Mouse (Mus musculus): ENCODE results near the gene Gm5114. TPM values are rescaled to one million over a fixed set of nuclear protein-coding genes. Genes with fewer than 3 reads are reported as not detected.
A peak's percentile ranks its signal among the peaks of the same experiment; 100 is the strongest.
"Not testable (repeated sequence)": the region's sequence is repeated elsewhere in the genome, so short reads cannot be mapped to it uniquely, and the experiment has no call there.

Gm5114 gene
- polyA plus RNA-seq (2016; fragmentation: Nextera tagmentation; extraction: Ambion mirVana): not detected in 2 replicates

- H3K4me2 ChIP-seq; H3K36me3 ChIP-seq; H3K4me3 ChIP-seq; H3K9ac ChIP-seq; H3K4me1 ChIP-seq (replicated peaks); H3K27ac ChIP-seq (ENCODE audit: poor library complexity, severe bottlenecking); ATAC-seq (ENCODE audit: insufficient number of reproducible peaks, low FRiP score); H3K9me3 ChIP-seq (replicated peaks); H3K27me3 ChIP-seq (replicated peaks): not testable (repeated sequence)
- WGBS: 51% methylated on average over 1 of the region's 1 CpGs
Observed at GRCm38 (mm10) chr7:39413060-39413459, at the start of gene Gm5114. TSS of gene Gm5114 (minus strand) at chr7:39413160.

DNA sequence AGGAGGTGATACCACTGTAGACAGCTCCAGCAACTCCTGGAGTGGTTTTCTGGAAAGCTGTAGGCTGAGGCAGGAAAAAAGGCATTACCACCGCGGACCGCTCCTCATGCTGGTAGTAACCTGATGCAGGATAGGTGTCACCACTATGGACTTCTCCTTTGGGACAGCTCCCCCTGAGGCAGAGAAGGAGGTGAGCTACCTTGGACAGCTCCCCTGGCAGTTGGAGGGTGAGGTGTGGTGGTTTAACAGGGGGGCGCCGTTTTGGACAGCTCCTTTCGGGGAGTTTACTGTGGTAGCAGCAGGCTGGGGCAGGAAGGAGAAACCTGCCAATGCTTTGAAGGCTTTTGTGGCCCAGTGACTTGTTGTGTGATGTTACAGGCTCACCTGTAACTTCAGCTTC lies 42.8 kb upstream of the Gm5114 start:
- ATAC-seq (ENCODE audit: insufficient number of reproducible peaks, low FRiP score): no peak
- no peak overlapping the region for H3K4me2 ChIP-seq
- H3K9me3 ChIP-seq (replicated peaks): no peaks in the 10 kb centered on the region
- H3K4me1 ChIP-seq (replicated peaks): no peaks in the 10 kb centered on the region
- WGBS: 14% methylated on average over 6 of the region's 6 CpGs
- H3K36me3 ChIP-seq: peaks cover 3% of the 10 kb centered on the region; the same call in 1 of the 2 replicates
- no peak overlapping the region for H3K4me3 ChIP-seq
- H3K27ac ChIP-seq (ENCODE audit: poor library complexity, severe bottlenecking): no peak overlapping the region
- H3K27me3 ChIP-seq (replicated peaks): no peaks in the 10 kb centered on the region
- H3K9ac ChIP-seq: no peak overlapping the region

DNA sequence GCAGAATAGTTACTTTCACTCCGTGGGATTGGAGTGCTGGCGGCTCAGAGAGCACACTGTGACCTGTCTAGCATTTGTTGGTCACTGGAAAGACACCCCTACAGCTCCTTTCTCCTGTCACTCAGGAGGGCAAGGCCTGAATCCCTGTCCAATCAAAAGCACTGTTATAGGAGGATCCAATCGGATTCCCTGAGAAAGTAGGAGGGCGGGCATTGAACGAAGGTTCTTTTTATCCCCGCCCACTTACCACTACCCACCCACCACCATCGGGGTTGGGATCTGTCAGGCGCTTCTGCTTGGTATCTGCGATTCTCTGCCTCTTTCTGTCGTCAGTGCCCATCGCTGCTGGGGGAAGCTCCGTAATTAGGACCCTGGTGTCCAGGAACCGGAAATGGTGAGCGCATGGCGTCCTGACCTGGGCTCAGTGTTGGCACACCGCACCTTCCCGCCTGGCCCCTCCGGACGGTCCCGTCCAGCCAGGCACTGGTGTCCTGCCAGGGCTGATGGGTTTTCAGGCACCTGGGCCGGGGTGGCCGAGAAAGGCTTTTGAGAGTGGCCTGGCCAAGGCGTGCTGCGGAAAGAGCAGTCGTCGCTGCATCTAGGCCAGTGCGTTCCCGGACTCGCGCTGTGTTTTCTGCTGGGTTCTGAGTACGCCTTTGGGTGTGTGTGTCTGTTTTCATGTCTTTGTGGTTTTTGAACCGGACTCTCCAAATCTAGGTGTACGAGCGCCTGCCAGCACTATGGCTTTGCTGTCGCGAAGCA lies 36.5 kb upstream of the Gm5114 start:
- H3K9ac ChIP-seq: peak overlapping the region; percentile 82
- no peaks in the 10 kb centered on the region for H3K9me3 ChIP-seq (replicated peaks)
- H3K27ac ChIP-seq (ENCODE audit: poor library complexity, severe bottlenecking): no peak overlapping the region
- peak; percentile 98 for ATAC-seq (ENCODE audit: insufficient number of reproducible peaks, low FRiP score)
- H3K4me2 ChIP-seq: peak overlapping the region; percentile 75
- 1% methylated on average over 36 of the region's 36 CpGs for WGBS
- H3K4me3 ChIP-seq: peak overlapping the region; percentile 86
- H3K27me3 ChIP-seq (replicated peaks): peaks cover 6% of the 10 kb centered on the region
- no peaks in the 10 kb centered on the region for H3K36me3 ChIP-seq
- H3K4me1 ChIP-seq (replicated peaks): peaks cover 6% of the 10 kb centered on the region

- peak overlapping the region; percentile 86 for H3K4me3 ChIP-seq
- no peak for ATAC-seq (ENCODE audit: insufficient number of reproducible peaks, low FRiP score)
- H3K4me1 ChIP-seq (replicated peaks): peaks cover 6% of the 10 kb centered on the region
- no peaks in the 10 kb centered on the region for H3K9me3 ChIP-seq (replicated peaks)
- peaks cover 6% of the 10 kb centered on the region for H3K27me3 ChIP-seq (replicated peaks)
- H3K27ac ChIP-seq (ENCODE audit: poor library complexity, severe bottlenecking): no peak overlapping the region
- H3K9ac ChIP-seq: no peak overlapping the region
- no peaks in the 10 kb centered on the region for H3K36me3 ChIP-seq
- H3K4me2 ChIP-seq: peak overlapping the region; percentile 75
- WGBS: 56% methylated on average over 11 of the region's 11 CpGs
Observed at GRCm38 (mm10) chr7:39448626-39449242, 35.8 kb upstream of the Gm5114 start.

- H3K27ac ChIP-seq (ENCODE audit: poor library complexity, severe bottlenecking): no peak overlapping the region
- peaks cover 18% of the 10 kb centered on the region for H3K9me3 ChIP-seq (replicated peaks)
- no peak overlapping the region for H3K9ac ChIP-seq
- H3K4me2 ChIP-seq: no peak overlapping the region
- no peak for ATAC-seq (ENCODE audit: insufficient number of reproducible peaks, low FRiP score)
- peaks cover 6% of the 10 kb centered on the region for H3K27me3 ChIP-seq (replicated peaks)
- H3K36me3 ChIP-seq: no peaks in the 10 kb centered on the region
- H3K4me1 ChIP-seq (replicated peaks): no peaks in the 10 kb centered on the region
- H3K4me3 ChIP-seq: no peak overlapping the region
- 42% methylated on average over 2 of the region's 2 CpGs for WGBS
Observed at GRCm38 (mm10) chr7:39441237-39441636, 28.3 kb upstream of the Gm5114 start.

DNA sequence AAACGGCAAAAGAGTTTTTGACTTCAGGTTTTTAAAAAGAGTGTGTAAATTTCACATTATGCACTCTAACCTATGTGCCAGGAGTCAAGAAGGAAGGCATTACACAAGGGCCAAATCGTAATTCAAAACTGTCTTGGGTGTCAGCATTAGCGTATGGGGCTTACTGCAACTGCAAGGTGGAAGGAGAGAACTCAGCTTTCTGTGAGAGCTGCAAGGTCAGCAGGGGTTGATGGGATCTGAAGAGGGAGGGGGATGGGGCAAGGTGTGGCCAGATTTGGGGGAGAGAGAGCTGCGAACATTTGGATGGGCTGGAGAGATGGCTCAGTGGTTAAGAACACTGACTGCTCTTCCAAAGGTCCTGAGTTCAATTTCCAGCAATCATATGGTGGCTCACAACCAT lies 27.4 kb upstream of the Gm5114 start:
- 69% methylated on average over 4 of the region's 4 CpGs for WGBS
- no peaks in the 10 kb centered on the region for H3K36me3 ChIP-seq
- peaks cover 5% of the 10 kb centered on the region for H3K27me3 ChIP-seq (replicated peaks)
- no peak for ATAC-seq (ENCODE audit: insufficient number of reproducible peaks, low FRiP score)
- no peak overlapping the region for H3K4me2 ChIP-seq
- H3K27ac ChIP-seq (ENCODE audit: poor library complexity, severe bottlenecking): no peak overlapping the region
- H3K4me3 ChIP-seq: no peak overlapping the region
- no peaks in the 10 kb centered on the region for H3K4me1 ChIP-seq (replicated peaks)
- H3K9me3 ChIP-seq (replicated peaks): peaks cover 18% of the 10 kb centered on the region
- no peak overlapping the region for H3K9ac ChIP-seq

Small RNA genes lying within 50 kb of the gene (microRNA-seq; reads per million reads assigned to microRNA genes)
- not detected for gene Gm27437

Other genes starting within 250 kb of the Gm5114 start
- gene Zfp619, start 104.6 kb upstream of the Gm5114 start, polyA plus RNA-seq (2016; fragmentation: Nextera tagmentation; extraction: Ambion mirVana): 1.9 and 2.0 TPM in 2 replicates